Mouse (Mus musculus) WW6 (cell line): ENCODE data around the gene Cdc34b.

Experiments
- DNase-seq: peaks from one replicate; pipeline ENCODE4 v3.0.0-alpha.2; 2013; ENCODE audit warnings: low read depth, low spot score

Gene Cdc34b

DNA sequence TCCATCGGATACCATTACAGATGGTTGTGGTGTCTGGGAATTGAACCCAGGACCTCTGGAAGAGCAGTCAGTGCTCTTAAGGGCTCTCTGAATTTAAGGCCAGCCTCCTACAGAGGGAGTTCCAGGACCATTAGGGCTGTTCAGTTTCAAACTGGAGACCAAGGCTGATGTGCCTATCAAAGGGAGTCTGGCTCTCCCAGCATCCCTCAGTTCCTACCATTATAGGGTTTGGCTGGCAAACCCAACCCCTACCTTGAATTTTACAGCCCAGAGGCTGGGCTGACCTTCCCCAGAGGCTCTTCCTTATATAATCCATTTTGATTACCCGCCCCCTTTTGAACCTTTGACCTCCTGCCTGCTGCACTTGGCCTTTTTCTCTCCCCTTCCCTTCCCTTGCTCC is 5.8 kb upstream of the Cdc34b start:
- peak; percentile 54 for DNase-seq

GRCm38 (mm10) chr11:94752946-94753713 is 11.5 kb downstream of the Cdc34b start:
- DNase-seq = no peak

- DNase-seq = no peak
Measured at GRCm38 (mm10) chr11:94759916-94760315, 18.3 kb downstream of the Cdc34b start.

DNA sequence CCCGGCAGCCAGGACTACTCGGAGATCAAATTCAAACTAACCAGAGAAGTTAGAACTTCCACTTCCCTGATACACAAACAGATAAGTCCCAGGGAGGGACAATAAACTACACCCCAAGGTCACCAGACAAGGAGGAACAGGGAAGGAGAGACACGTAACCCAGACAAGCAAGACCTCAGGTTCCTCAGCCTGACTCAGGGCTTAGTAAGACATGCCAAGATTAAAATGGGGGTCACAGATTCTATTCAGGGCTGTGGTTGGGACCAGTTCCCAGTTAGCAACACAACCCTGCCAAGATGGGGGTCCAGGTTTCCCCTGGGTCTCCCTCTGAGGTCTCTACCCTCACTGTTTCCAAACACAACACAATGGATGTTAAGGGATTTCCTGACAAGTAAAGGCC is 18.8 kb downstream of the Cdc34b start:
- no peak for DNase-seq

GRCm38 (mm10) chr11:94760799-94761198 is 19.2 kb downstream of the Cdc34b start:
- no peak for DNase-seq

GRCm38 (mm10) chr11:94762281-94762680 is 20.7 kb downstream of the Cdc34b start:
- DNase-seq = no peak

- no peak for DNase-seq
Measured at GRCm38 (mm10) chr11:94762775-94763174, 21.2 kb downstream of the Cdc34b start.

GRCm38 (mm10) chr11:94767241-94767640 is 25.7 kb downstream of the Cdc34b start:
- DNase-seq = no peak

- DNase-seq = no peak
Measured at GRCm38 (mm10) chr11:94772363-94773055, 30.9 kb downstream of the Cdc34b start.

- DNase-seq = no peak
Measured at GRCm38 (mm10) chr11:94773851-94774250, 32.3 kb downstream of the Cdc34b start.

GRCm38 (mm10) chr11:94774887-94775497 is 33.4 kb downstream of the Cdc34b start:
- no peak for DNase-seq

DNA sequence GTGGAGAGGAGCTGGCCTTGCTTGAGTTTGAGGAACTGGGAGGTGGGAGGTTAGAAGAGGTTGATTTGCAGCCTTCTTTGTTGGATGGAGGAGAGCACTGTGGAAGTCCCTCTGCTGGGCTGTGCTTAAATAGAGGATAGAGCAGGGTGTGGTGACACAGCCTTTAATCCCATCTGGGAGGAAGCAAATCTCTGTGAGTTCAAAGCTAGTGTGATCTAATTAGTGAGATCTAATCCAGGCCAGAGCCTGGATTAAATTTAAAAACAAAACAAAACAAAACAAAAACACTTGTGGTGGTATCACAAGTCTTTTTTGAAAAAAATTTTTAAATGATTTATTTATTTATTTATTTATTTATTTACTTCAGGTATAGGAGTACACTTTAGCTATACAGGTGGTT is 41.0 kb downstream of the Cdc34b start, which contains the start of gene Tmem92:
Tmem92 (minus strand) TSS at position 101 of the 400 bp plus-strand sequence.
- DNase-seq = no peak

DNA sequence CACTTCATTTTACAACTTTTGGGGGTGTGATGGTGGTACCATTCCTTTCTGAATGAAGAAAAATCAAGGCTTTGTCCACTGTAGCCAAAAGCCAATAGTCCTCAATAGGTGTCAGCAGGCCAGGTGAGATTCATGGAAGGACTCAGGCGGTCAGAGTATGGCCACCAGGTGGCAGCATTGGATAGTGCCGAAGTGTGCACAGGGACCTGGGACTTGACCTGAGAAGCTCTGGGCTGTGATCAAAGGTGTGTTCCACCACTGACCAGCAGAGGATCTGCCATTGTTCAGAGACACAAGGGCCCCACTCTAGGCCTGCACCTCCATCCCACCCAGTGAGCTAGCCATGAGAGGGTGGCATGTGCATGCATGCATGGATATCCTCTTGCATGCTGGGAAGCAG is 43.7 kb downstream of the Cdc34b start:
- peak; percentile 70 for DNase-seq

DNA sequence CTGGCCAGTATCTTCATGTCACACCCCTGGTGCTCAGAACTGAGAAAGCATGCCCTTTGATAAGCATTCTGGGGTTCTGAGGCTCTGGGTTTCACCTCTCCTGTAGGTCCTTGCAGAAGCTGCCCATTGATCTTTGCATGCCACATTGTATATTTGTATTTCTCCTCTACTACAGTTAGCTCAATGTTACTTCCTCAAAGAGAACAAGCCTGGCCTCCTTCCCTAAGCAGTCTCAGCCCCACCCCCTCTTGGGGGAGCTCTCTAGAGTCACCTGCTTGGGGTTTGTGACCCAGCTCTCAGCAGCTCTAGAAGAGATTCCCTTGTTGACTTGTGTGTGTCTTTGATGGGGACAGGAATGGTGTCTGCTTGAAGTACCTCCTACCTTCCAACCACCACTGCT is 50.1 kb downstream of the Cdc34b start:
- no peak for DNase-seq
